Mouse (Mus musculus): ENCODE data around the gene Syne4. TPM values are rescaled to one million over a fixed set of nuclear protein-coding genes. Genes with fewer than 3 reads are reported as not detected.

Syne4 gene
- total and polyA plus RNA-seq, 3 experiments: 0.26 to 5.3 (median 0.50) TPM

DNA sequence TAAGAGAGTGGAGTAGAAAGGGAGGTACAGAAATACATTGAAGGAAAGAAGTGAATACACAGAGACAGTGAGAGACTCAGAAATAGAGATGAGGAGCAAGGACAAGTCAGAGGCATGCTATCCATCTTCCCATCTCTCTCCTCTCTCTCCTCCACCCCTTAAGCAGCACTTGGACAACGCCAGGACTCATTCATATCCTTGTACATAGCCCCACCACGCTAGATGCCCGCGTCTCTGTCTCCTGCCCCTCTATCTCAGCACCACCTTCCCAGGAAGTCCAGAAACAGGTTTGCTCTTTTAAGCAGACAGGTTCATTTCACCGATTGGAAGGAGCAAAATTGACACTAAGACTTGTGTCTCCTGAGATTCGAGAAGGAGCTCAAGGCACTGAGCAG is 48.7 kb downstream of the Syne4 start:
- Histone ChIP-seq H3K4me3 (peak overlapping the region; percentile 47), H3K79me2 (replicated peaks; ENCODE audit: control insufficient read depth, insufficient read depth, low read length) (no peaks in the 10 kb centered on the region), H3K9ac (ENCODE audit: low read depth, low read length) (no peak overlapping the region), H3K27ac (no peak overlapping the region), H3K27me3 (ENCODE audit: control insufficient read depth, insufficient read depth, low read length) (no peaks in the 10 kb centered on the region; the same call in 1 of the 2 replicates), H3K4me1 (ENCODE audit: control insufficient read depth, insufficient read depth, low read length) (peaks cover 2% of the 10 kb centered on the region), H3K36me3 (ENCODE audit: control insufficient read depth, insufficient read depth, low read length) (no peaks in the 10 kb centered on the region)
- intact Hi-C loops (cut with DNase I): no loop called here
- DNase-seq: no peak
- 55% methylated on average over 6 of the region's 6 CpGs for WGBS
- TF ChIP-seq EP300 (IDR thresholded peaks at IDR 0.05; ENCODE audit: insufficient read depth, low read depth, low read length): no peak
- TF ChIP-seq POLR2A (IDR thresholded peaks at IDR 0.05; ENCODE audit: insufficient read depth, low read depth, low read length): no peak
- no peak for TF ChIP-seq CTCF (IDR thresholded peaks at IDR 0.05)

DNA sequence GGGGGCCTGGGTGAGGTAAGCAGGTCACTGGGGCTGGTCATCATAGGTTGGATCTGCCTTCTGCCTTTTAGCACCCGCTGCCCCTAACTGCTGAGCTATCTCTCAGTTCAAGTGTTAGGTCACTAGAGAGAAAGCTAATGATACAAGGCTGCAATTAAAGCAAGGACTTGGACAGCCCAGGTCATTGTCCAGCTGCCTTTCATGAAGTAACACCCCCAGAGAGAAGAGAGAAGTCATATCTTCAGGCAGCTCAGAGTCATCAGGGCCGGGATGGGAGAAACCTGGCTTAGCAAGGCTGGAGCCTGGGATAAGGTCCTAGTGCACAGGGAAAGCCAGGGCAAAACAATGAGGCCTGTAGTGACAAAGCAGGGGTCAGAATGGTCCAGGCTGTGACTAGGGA is 52.9 kb downstream of the Syne4 start:
- Histone ChIP-seq H3K9ac (ENCODE audit: low read depth, low read length) (no peak overlapping the region), H3K27me3 (ENCODE audit: control insufficient read depth, insufficient read depth, low read length) (no peaks in the 10 kb centered on the region; the same call in 1 of the 2 replicates), H3K79me2 (replicated peaks; ENCODE audit: control insufficient read depth, insufficient read depth, low read length) (no peaks in the 10 kb centered on the region), H3K36me3 (ENCODE audit: control insufficient read depth, insufficient read depth, low read length) (no peaks in the 10 kb centered on the region), H3K4me1 (ENCODE audit: control insufficient read depth, insufficient read depth, low read length) (peaks cover 2% of the 10 kb centered on the region), H3K27ac (no peak overlapping the region), H3K4me3 (no peak overlapping the region)
- intact Hi-C loops (cut with DNase I): no loop called here
- DNase-seq: no peak
- TF ChIP-seq POLR2A (IDR thresholded peaks at IDR 0.05; ENCODE audit: insufficient read depth, low read depth, low read length): no peak
- no peak for TF ChIP-seq CTCF (IDR thresholded peaks at IDR 0.05)
- TF ChIP-seq EP300 (IDR thresholded peaks at IDR 0.05; ENCODE audit: insufficient read depth, low read depth, low read length): no peak
- WGBS: 65% methylated on average over 2 of the region's 2 CpGs

Other genes with a start within 250 kb of the Syne4 start
Only the 30 nearest of the 32 such genes appear.
- gene Zfp82, start 241.9 kb upstream of the Syne4 start, total RNA-seq (2021): 1 to 10 TPM; 1.3 to 2.8 TPM
- 0.74 and 0.91 TPM in 2 replicates for gene Zfp82, start 241.9 kb upstream of the Syne4 start, polyA plus RNA-seq (2012; rRNA removed)
- gene Gm26920, start 224.4 kb upstream of the Syne4 start, total RNA-seq (2021): under 1 TPM in 1 of 2 experiments, not detected in 1; 0.84 TPM
- not detected in 2 replicates for gene Gm26920, start 224.4 kb upstream of the Syne4 start, polyA plus RNA-seq (2012; rRNA removed)
- gene Zfp566, start 224.3 kb upstream of the Syne4 start, total RNA-seq (2021): 1 to 10 TPM; 1.4 to 2.0 TPM
- gene Zfp566, start 224.3 kb upstream of the Syne4 start, polyA plus RNA-seq (2012; rRNA removed): 1.7 and 1.9 TPM in 2 replicates
- 10 to 100 TPM; 27.4 to 30.6 TPM for gene Zfp260, start 220.0 kb upstream of the Syne4 start, total RNA-seq (2021)
- 15.9 and 30.9 TPM in 2 replicates for gene Zfp260, start 220.0 kb upstream of the Syne4 start, polyA plus RNA-seq (2012; rRNA removed)
- 1 to 10 TPM; 2.1 to 2.4 TPM for gene Zfp382, start 192.9 kb upstream of the Syne4 start, total RNA-seq (2021)
- 0.68 and 0.88 TPM in 2 replicates for gene Zfp382, start 192.9 kb upstream of the Syne4 start, polyA plus RNA-seq (2012; rRNA removed)
- gene Zfp146, start 145.1 kb upstream of the Syne4 start, total RNA-seq (2021): 10 to 100 TPM; 29.8 TPM
- 11.0 and 21.5 TPM in 2 replicates for gene Zfp146, start 145.1 kb upstream of the Syne4 start, polyA plus RNA-seq (2012; rRNA removed)
- gene Cox7a1, start 130.7 kb upstream of the Syne4 start, total RNA-seq (2021): 1,000 to 10,000 TPM; 2,711 to 3,278 TPM
- gene Cox7a1, start 130.7 kb upstream of the Syne4 start, polyA plus RNA-seq (2012; rRNA removed): 2,213 and 2,519 TPM in 2 replicates
- gene Capns1, start 116.0 kb upstream of the Syne4 start, total RNA-seq (2021): 100 to 1,000 TPM; 274 to 315 TPM
- 826 and 1,000 TPM in 2 replicates for gene Capns1, start 116.0 kb upstream of the Syne4 start, polyA plus RNA-seq (2012; rRNA removed)
- gene Polr2i, start 82.9 kb upstream of the Syne4 start, total RNA-seq (2021): 10 to 100 TPM; 52.6 to 58.6 TPM
- 95.1 and 106 TPM in 2 replicates for gene Polr2i, start 82.9 kb upstream of the Syne4 start, polyA plus RNA-seq (2012; rRNA removed)
- gene Tbcb, start 82.5 kb upstream of the Syne4 start, total RNA-seq (2021): 10 to 100 TPM; 52.7 to 56.7 TPM
- 36.6 and 49.5 TPM in 2 replicates for gene Tbcb, start 82.5 kb upstream of the Syne4 start, polyA plus RNA-seq (2012; rRNA removed)
- gene Ovol3, start 79.1 kb upstream of the Syne4 start, total RNA-seq (2021): not detected
- gene Ovol3, start 79.1 kb upstream of the Syne4 start, polyA plus RNA-seq (2012; rRNA removed): not detected in 2 replicates
- gene Thap8, start 34.7 kb upstream of the Syne4 start, total RNA-seq (2021): not detected
- gene Thap8, start 34.7 kb upstream of the Syne4 start, polyA plus RNA-seq (2012; rRNA removed): 0.10 TPM in 1 of 2 replicates, not detected in the other
- 1 to 10 TPM in 1 of 2 experiments, under 1 TPM in 1; 0.97 to 1.7 TPM for gene Wdr62, start 34.4 kb upstream of the Syne4 start, total RNA-seq (2021)
- gene Wdr62, start 34.4 kb upstream of the Syne4 start, polyA plus RNA-seq (2012; rRNA removed): 3.7 and 5.3 TPM in 2 replicates
- gene Clip3, start 23.1 kb upstream of the Syne4 start, total RNA-seq (2021): 1 to 10 TPM; 5.6 TPM
- 5.6 and 6.6 TPM in 2 replicates for gene Clip3, start 23.1 kb upstream of the Syne4 start, polyA plus RNA-seq (2012; rRNA removed)
- gene Alkbh6, start 6.1 kb upstream of the Syne4 start, total RNA-seq (2021): 10 to 100 TPM; 24.0 to 29.5 TPM
- gene Alkbh6, start 6.1 kb upstream of the Syne4 start, polyA plus RNA-seq (2012; rRNA removed): 59.6 and 61.7 TPM in 2 replicates
- under 1 TPM; 0.55 to 0.63 TPM for gene E130208F15Rik, start 6.9 kb downstream of the Syne4 start, total RNA-seq (2021)
- gene E130208F15Rik, start 6.9 kb downstream of the Syne4 start, polyA plus RNA-seq (2012; rRNA removed): 0.31 and 0.41 TPM in 2 replicates
- 10 to 100 TPM; 12.5 TPM for gene Sdhaf1, start 9.1 kb downstream of the Syne4 start, total RNA-seq (2021)
- gene Sdhaf1, start 9.1 kb downstream of the Syne4 start, polyA plus RNA-seq (2012; rRNA removed): 17.4 and 17.9 TPM in 2 replicates
- 1 to 10 TPM; 1.1 to 1.3 TPM for gene Lrfn3, start 48.0 kb downstream of the Syne4 start, total RNA-seq (2021)
- 1.4 and 1.9 TPM in 2 replicates for gene Lrfn3, start 48.0 kb downstream of the Syne4 start, polyA plus RNA-seq (2012; rRNA removed)
- 10 to 100 TPM; 20.1 to 23.6 TPM for gene Tyrobp, start 99.0 kb downstream of the Syne4 start, total RNA-seq (2021)
- gene Tyrobp, start 99.0 kb downstream of the Syne4 start, polyA plus RNA-seq (2012; rRNA removed): 62.7 and 65.5 TPM in 2 replicates
- gene Hcst, start 105.0 kb downstream of the Syne4 start, total RNA-seq (2021): under 1 TPM in 1 of 2 experiments, not detected in 1; 0.59 TPM
- 4.8 TPM in 1 of 2 replicates, not detected in the other for gene Hcst, start 105.0 kb downstream of the Syne4 start, polyA plus RNA-seq (2012; rRNA removed)
- under 1 TPM; 0.47 to 0.66 TPM for gene Nfkbid, start 106.9 kb downstream of the Syne4 start, total RNA-seq (2021)
- 0.94 and 1.3 TPM in 2 replicates for gene Nfkbid, start 106.9 kb downstream of the Syne4 start, polyA plus RNA-seq (2012; rRNA removed)
- 1 to 10 TPM; 3.2 to 3.5 TPM for gene Aplp1, start 130.7 kb downstream of the Syne4 start, total RNA-seq (2021)
- gene Aplp1, start 130.7 kb downstream of the Syne4 start, polyA plus RNA-seq (2012; rRNA removed): 3.6 and 6.2 TPM in 2 replicates
- gene Kirrel2, start 142.9 kb downstream of the Syne4 start, total RNA-seq (2021): not detected
- not detected in 2 replicates for gene Kirrel2, start 142.9 kb downstream of the Syne4 start, polyA plus RNA-seq (2012; rRNA removed)
- gene Nphs1, start 143.5 kb downstream of the Syne4 start, total RNA-seq (2021): not detected
- gene Nphs1, start 143.5 kb downstream of the Syne4 start, polyA plus RNA-seq (2012; rRNA removed): 0.04 TPM in 1 of 2 replicates, not detected in the other
- gene Prodh2, start 178.8 kb downstream of the Syne4 start, total RNA-seq (2021): not detected
- gene Prodh2, start 178.8 kb downstream of the Syne4 start, polyA plus RNA-seq (2012; rRNA removed): 0.23 TPM in 1 of 2 replicates, not detected in the other
- under 1 TPM; 0.34 to 0.37 TPM for gene Arhgap33, start 220.3 kb downstream of the Syne4 start, total RNA-seq (2021)
- gene Arhgap33, start 220.3 kb downstream of the Syne4 start, polyA plus RNA-seq (2012; rRNA removed): 2.3 and 3.0 TPM in 2 replicates
- gene Hspb6, start 237.4 kb downstream of the Syne4 start, total RNA-seq (2021): 100 to 1,000 TPM; 718 to 804 TPM
- 1,866 and 1,945 TPM in 2 replicates for gene Hspb6, start 237.4 kb downstream of the Syne4 start, polyA plus RNA-seq (2012; rRNA removed)
- gene Proser3, start 237.5 kb downstream of the Syne4 start, total RNA-seq (2021): 1 to 10 TPM; 2.5 to 6.3 TPM
- gene Proser3, start 237.5 kb downstream of the Syne4 start, polyA plus RNA-seq (2012; rRNA removed): 5.6 and 5.8 TPM in 2 replicates
- gene Lin37, start 245.0 kb downstream of the Syne4 start, total RNA-seq (2021): 10 to 100 TPM; 13.7 to 16.0 TPM
- 16.2 and 20.0 TPM in 2 replicates for gene Lin37, start 245.0 kb downstream of the Syne4 start, polyA plus RNA-seq (2012; rRNA removed)
- gene U2af1l4, start 248.5 kb downstream of the Syne4 start, total RNA-seq (2021): 10 to 100 TPM; 56.0 to 67.9 TPM
- 61.3 and 71.4 TPM in 2 replicates for gene U2af1l4, start 248.5 kb downstream of the Syne4 start, polyA plus RNA-seq (2012; rRNA removed)